Mouse (Mus musculus): ENCODE results near the gene Capns2. TPM values are rescaled to one million over a fixed set of nuclear protein-coding genes. Genes with fewer than 3 reads are reported as not detected.

Capns2 gene
- total RNA-seq, 1 experiment from 2014 or later = 2.7 TPM

GRCm38 (mm10) chr8:92899590-92899989 lies 1.6 kb upstream of the Capns2 start:
- no peak for ATAC-seq (replicated peaks; ENCODE audit: insufficient number of reproducible peaks, low FRiP score, low TSS enrichment, poor library complexity, severe bottlenecking)

GRCm38 (mm10) chr8:92902981-92903380 lies 1.8 kb downstream of the Capns2 start:
- no peak for ATAC-seq (replicated peaks; ENCODE audit: insufficient number of reproducible peaks, low FRiP score, low TSS enrichment, poor library complexity, severe bottlenecking)

- no peak for ATAC-seq (replicated peaks; ENCODE audit: insufficient number of reproducible peaks, low FRiP score, low TSS enrichment, poor library complexity, severe bottlenecking)
These were observed 2.4 kb downstream of the Capns2 start for GRCm38 (mm10) chr8:92903488-92904135.

GRCm38 (mm10) chr8:92906553-92906952 lies 5.3 kb downstream of the Capns2 start:
- ATAC-seq (replicated peaks; ENCODE audit: insufficient number of reproducible peaks, low FRiP score, low TSS enrichment, poor library complexity, severe bottlenecking) = 0 out of 2 replicates have a peak, but pooled peaks have one; percentile 31

- ATAC-seq (replicated peaks; ENCODE audit: insufficient number of reproducible peaks, low FRiP score, low TSS enrichment, poor library complexity, severe bottlenecking) = no peak
These were observed 7.2 kb downstream of the Capns2 start for GRCm38 (mm10) chr8:92908448-92908847.

- ATAC-seq (replicated peaks; ENCODE audit: insufficient number of reproducible peaks, low FRiP score, low TSS enrichment, poor library complexity, severe bottlenecking) = no peak
These were observed 10.3 kb downstream of the Capns2 start for GRCm38 (mm10) chr8:92911477-92911876.

- no peak for ATAC-seq (replicated peaks; ENCODE audit: insufficient number of reproducible peaks, low FRiP score, low TSS enrichment, poor library complexity, severe bottlenecking)
These were observed 12.2 kb downstream of the Capns2 start for GRCm38 (mm10) chr8:92913396-92913795.

- ATAC-seq (replicated peaks; ENCODE audit: insufficient number of reproducible peaks, low FRiP score, low TSS enrichment, poor library complexity, severe bottlenecking) = no peak
These were observed 14.9 kb downstream of the Capns2 start for GRCm38 (mm10) chr8:92916082-92916481.

- no peak for ATAC-seq (replicated peaks; ENCODE audit: insufficient number of reproducible peaks, low FRiP score, low TSS enrichment, poor library complexity, severe bottlenecking)
These were observed 20.6 kb downstream of the Capns2 start for GRCm38 (mm10) chr8:92921768-92922167.

GRCm38 (mm10) chr8:92928986-92929385 lies 27.8 kb downstream of the Capns2 start:
- no peak for ATAC-seq (replicated peaks; ENCODE audit: insufficient number of reproducible peaks, low FRiP score, low TSS enrichment, poor library complexity, severe bottlenecking)

GRCm38 (mm10) chr8:92938056-92938455 lies 36.8 kb downstream of the Capns2 start:
- no peak for ATAC-seq (replicated peaks; ENCODE audit: insufficient number of reproducible peaks, low FRiP score, low TSS enrichment, poor library complexity, severe bottlenecking)

GRCm38 (mm10) chr8:92949071-92949470 lies 47.9 kb downstream of the Capns2 start:
- no peak for ATAC-seq (replicated peaks; ENCODE audit: insufficient number of reproducible peaks, low FRiP score, low TSS enrichment, poor library complexity, severe bottlenecking)

GRCm38 (mm10) chr8:92950639-92951371 lies 49.6 kb downstream of the Capns2 start:
- ATAC-seq (replicated peaks; ENCODE audit: insufficient number of reproducible peaks, low FRiP score, low TSS enrichment, poor library complexity, severe bottlenecking) = no peak

Other genes starting within 250 kb of the Capns2 start
- not detected in 3 replicates for gene Irx6, start 227.1 kb upstream of the Capns2 start, total RNA-seq (2017)
- 0.32 TPM in 1 of 3 replicates, not detected in the others for gene Mmp2, start 74.1 kb upstream of the Capns2 start, total RNA-seq (2017)
- 58.6 to 98.4 TPM (median 96.3 TPM) in 3 replicates for gene Lpcat2, start 46.1 kb upstream of the Capns2 start, total RNA-seq (2017)
- 0.19 TPM in 1 of 3 replicates, not detected in the others for gene Slc6a2, start 58.7 kb downstream of the Capns2 start, total RNA-seq (2017)
- 0.29 TPM in 1 of 3 replicates, not detected in the others for gene Ces1a, start 146.8 kb downstream of the Capns2 start, total RNA-seq (2017)
- not detected in 3 replicates for gene Ces1b, start 178.6 kb downstream of the Capns2 start, total RNA-seq (2017)
- gene Ces1c, start 229.9 kb downstream of the Capns2 start, total RNA-seq (2017) = 0.29 TPM in 1 of 3 replicates, not detected in the others